Mouse (Mus musculus): ENCODE data around the gene Chad.

The Chad gene

DNA sequence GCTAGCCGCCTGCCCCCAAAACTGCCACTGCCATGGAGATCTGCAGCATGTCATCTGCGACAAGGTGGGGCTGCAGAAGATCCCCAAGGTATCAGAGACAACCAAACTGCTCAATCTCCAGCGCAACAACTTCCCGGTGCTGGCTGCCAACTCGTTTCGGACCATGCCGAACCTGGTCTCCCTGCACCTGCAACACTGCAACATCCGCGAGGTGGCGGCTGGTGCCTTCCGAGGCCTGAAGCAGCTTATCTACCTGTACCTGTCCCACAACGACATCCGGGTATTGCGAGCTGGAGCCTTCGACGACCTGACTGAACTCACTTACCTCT is 268 bp downstream of the Chad start:
- no peak for DNase-seq (ENCODE audit: extremely low spot score, low spot score)

DNA sequence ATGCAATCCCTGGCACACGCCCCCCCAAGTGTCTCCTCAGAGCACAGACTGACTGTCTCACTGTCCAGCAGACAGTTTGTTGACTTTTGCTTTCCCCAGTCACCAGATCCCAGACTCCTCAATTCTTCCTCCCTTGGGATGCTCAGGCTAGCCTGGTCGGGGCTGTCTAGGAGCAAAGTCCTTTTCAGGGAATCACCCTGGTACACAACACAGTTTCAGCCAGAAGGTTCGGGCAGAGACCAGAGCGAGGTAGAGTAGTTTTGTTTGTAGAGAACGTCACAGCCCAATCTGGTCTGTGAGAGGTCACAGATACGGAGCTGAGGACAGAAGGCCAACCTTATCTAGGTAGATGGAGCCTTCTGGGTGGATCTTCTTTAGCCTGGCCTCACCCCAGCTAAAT is 1.7 kb downstream of the Chad start:
- no peak for DNase-seq (ENCODE audit: extremely low spot score, low spot score)

DNA sequence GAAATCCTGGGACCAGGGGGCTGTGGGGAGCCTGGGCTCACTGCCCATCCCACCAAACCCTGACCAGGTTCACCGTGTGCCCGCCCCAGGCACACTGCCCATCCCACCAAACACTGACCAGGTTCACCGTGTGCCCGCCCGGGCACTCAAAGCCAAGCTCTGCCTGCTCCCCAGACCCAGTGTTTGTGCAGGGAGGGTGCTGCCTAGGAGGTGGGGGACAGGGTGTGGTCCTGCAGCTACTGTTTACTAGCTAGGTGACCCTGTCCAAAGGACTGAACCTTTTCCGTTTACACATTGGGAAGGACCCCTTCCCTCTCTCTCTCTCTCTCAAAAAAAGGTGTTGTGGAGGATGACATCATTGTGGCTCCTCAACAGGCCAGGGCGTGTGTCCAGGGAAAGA is 2.5 kb downstream of the Chad start:
- no peak for DNase-seq (ENCODE audit: extremely low spot score, low spot score)

DNA sequence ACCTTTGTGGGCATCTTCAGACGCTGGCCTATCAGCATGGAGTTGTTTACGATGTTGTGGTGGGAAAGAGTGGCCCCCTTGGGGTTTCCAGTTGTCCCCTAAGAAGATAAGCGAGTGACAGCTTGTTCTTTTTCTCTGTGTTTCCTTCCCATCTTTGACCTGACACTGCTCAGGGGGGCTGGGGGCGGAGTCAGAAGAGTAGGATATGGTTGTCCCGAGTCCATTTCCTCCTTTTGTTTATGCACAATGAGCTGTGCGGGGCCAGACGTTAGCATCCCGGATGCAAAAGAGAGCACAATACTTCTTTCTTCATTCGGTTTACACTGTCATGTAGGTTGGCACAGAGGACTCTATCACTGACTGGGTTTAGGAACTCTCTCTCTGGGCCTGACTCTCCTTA is 5.8 kb downstream of the Chad start:
- DNase-seq (ENCODE audit: extremely low spot score, low spot score): no peak

DNA sequence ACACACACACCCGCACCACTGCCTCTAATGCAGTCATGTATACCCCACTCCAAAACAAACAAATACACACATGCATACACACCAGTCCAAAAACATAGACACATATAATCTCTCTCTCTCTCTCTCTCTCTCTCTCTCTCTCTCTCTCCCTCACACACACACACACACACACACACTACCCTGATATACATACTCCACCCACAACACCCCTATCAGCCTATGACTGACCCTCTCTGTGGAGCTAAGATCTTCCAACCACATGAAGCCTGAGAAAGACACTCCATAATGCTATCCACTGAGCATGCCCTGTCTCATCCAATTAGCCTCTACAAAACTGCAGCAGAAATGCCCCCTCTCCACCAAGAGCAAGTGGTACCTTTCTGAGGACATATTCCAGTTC is 7.0 kb downstream of the Chad start:
- no peak for DNase-seq (ENCODE audit: extremely low spot score, low spot score)

DNA sequence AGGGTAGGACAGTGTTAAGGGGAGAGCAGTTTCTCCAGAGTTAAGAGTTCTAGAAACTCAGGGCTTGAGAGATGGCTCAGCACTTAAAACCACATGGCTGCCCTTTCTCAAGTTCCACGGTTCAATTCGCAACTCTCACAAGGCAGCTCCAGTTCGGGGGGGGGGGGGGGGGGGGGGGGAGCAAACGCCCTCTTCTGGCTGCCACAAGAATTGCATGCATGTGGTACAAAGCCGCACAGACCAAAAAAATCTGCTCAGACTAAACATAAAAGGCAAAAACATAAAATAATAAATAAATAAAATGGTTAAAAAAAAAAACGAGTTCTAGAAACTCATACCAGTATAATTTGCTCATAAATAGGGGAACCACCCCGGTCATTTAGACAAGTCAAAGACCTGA is 9.7 kb downstream of the Chad start:
- no peak for DNase-seq (ENCODE audit: extremely low spot score, low spot score)

DNA sequence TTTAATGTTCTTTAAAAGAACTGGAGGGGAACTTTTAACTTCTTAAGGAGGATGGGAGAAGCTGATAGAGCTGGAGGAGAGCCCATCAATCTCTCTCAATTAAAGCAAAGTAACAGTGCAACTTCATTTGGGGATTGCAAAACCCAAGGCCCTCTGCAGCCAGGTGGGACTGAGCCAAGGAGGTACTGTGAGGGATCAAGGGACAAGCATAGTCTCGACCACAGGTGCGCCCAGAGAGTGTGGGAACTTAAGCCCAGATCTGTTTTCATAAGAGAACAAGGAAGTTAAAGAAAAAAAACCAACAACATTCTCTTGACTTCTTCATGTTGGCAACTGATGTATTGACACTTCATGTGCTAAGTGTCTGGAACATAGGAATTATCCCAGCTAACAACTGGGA is 10.2 kb downstream of the Chad start:
- DNase-seq (ENCODE audit: extremely low spot score, low spot score): no peak

DNA sequence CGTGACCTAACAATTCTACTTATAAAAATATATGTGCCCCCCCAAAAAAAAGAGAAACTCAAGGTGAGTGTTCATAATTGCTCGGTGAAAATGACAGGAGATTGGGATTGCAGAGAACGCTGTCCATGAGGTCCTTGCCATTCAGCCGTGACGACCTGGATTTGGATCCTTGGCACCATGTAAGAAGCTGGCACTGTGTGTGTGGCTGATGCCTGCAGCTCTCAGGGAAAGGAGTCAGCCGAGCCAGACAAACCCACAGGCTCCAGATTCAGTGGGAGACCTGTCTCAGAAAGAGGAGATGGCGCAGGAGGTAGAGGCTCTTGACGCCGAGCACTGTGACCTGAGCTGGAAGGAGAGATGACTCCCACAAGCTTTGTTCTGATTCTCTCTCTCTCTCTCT is 11.5 kb downstream of the Chad start:
- DNase-seq (ENCODE audit: extremely low spot score, low spot score): no peak

DNA sequence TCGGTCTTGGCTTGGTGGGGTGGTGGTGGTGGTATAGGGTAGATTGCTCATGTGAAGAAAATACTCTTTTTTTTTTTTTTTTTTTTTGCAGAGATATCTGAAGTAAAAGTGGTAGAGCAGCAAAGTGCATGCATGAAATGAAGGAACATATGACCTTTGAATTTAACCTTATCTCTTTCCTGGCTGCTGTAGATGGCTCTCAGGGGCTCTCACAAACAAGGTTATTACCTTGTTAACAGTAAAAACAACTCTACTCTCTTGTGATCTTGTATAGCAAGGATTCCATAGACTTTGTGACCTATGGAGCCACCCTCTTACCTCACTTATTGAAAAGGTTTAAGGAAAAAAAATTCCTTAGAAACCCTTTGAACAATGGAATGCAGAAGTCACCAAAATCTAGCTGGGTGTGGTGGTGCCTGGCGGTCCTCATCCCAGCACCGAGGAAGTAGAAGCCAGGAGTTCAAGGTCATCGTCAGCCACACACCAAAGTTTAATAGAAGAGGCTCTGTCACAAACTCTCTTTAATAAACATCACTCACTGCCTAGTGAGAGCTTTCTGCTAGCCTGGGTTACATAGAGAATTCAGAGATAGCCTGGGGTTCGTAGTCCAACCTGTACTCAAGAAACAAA is 15.4 kb downstream of the Chad start:
- no peak for DNase-seq (ENCODE audit: extremely low spot score, low spot score)

DNA sequence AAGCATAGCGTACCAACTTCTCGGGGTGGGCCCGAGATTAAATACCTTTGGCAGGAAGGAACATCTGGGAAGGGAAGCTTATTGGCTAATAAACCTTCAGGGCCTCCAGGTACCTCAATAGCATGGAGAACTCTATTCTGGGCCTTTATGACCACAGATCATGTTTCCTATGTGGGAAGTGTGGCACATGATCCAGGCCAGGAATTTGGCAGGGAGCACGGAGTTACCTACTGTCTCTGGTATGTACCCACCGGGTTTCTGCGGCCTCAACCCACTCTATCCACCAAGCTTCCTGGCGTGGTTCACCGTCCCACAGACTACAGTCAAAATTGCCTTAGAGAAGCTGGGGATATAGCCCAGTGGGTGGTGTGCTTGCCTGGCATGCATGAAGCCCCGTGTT is 20.2 kb downstream of the Chad start:
- no peak for DNase-seq (ENCODE audit: extremely low spot score, low spot score)

DNA sequence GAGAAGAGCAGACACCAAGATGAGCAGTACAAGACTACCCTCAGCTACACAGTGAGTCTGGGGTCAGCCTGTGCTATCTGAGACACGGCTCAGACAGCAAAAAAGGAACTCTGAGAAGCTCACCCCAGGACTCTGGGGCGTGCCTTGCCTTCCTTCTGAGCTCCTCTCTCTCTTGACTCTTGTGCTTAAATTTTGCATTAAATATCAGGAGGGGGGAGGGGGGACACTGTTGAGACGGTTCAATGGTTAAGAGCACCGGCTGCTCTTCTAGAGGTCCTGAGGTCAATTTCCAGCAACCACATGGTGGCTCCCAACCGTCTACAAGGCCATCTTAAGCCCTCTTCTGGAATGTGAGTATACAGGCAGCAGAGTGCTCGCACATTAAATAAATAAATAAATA is 22.7 kb downstream of the Chad start:
- DNase-seq (ENCODE audit: extremely low spot score, low spot score): no peak

DNA sequence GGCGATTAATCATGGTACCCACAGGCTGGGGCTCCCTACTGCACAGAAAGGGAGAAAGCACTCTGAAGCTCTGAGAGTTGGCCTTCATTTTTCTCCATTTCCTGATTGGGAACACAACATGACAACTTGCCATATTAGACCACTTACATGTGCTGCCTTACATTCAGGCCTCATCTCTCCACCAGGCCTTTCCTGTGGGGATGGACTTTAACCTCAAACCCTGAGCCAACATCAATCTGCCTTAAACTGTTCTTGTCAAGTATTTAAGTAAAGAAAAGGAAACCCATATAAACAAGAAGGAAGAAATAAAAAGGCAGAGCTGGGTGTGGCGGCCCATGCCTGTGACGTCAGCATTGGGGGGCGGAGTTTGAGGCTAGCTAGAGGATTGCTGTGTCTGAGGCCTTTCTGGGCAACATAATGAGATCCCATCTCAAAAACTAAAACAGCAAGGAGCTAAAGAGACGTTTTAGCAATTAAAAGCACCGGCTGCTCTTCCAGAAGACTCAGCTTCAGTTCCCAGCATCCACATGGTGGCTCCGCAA is 31.5 kb downstream of the Chad start:
- DNase-seq (ENCODE audit: extremely low spot score, low spot score): no peak

DNA sequence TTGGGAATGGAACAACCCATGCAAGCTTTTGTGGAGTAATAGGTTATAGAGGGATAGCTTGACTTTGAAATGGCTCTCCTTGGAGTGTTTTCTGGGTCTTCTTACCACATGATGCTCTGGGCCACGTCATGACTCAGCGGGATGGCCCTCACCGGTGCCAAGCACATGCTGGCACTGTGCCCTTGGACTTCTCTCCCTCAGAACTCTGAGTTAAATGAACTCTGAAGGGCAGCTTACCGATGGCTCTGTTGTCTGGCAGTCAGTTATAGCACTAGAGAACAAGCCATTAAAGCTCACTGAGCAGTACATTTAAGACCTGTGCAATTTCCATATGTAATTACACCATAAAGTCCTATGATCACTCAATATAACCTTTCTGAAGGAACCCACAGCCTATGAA is 32.5 kb downstream of the Chad start:
- no peak for DNase-seq (ENCODE audit: extremely low spot score, low spot score)

DNA sequence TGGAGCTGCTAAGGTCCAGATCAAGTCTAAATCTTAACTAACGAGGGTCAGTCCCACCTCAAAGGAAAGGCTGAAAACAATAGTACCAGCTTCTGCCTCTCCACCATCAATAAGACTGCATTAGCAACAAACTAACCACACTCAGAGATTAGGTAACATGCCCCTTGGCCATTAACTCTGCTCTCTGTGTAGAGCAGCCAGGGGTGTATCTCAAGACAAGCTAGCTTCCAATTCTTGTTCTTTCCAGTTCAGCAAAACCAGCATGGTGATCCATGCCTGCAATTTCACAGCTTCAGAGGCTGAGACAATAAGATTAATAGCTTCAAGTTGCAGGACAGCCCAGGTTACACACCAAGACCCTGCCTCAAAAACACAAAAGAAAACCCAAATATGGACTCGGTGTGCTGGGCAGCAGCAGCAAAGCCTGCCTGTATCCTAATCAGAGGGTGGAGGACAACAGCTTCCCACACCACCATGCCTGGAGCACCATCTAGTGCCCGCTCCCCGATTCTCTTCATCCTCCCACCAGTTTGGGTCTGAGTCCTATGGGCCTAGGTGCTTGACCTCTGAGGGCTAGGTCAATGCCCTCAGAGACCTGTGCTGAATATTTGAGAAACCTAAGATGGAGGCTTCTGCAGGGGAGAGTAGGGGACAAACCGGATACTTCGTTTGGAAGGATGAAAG is 33.7 kb downstream of the Chad start:
- DNase-seq (ENCODE audit: extremely low spot score, low spot score): no peak

DNA sequence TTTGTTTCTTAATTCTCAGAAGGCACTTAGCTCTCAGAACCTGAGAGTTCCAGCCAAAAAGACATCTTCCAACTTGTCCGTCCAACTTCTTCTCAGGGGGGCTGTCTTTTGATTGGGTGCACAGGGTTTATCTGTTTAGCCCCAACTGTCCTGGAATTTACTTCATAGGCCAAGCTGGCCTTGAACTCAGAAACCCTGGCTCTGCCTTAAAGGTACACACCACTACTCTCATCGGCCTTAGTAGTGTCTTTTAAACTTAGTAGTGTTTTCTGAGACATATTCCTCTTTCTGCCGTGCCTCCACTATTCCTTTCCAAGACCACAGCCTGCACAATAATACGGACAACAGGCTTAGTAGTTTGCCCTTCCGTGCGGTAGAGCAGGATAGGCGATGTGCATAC is 35.6 kb downstream of the Chad start:
- no peak for DNase-seq (ENCODE audit: extremely low spot score, low spot score)

DNA sequence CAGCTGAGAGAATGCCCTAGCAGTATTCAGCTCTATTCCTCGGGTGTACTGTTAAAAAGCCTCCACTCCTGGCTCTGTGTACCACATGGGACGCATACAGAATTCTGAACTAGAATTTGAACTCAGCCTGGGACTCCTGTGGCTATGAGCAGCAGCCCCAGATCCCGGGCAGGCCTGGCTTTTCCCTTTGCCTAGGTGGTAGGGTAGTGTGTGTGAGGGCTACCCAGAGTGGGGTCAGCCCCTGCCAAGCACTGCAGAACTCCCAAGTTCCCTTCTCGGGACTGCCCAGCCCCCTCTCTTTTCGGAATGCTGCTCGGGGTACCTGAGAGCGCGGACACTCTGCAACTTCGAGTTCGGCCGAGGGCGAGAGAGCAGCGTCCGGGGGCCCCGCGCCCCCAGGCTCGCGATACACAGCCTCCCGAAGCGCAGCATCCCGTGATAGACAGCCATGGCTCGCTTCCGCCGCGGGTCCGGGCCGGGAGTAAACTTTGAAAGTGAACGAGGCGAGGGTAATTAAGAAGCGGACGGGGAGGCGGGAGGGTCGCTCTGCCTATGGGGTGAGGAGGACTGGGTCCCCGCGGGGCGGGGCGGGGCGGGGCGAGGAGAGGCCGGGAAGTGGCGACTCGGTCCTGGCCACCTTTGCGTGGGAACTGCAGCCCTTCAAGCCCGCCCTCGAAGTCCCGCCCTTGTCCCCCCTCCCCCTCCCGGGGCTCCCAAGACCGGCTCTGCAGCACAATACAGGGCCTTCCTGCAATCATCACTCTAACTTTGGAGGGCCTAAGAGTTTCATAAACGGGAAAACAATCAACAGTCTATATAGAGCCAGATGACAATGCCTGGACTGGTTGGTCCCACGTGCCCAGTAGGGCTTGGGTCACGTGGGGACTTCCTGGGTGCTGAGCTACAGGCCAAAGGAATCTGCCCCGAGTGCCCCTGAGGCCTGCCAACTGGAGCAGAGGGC is 36.8 kb downstream of the Chad start, which contains the start of gene Acsf2:
Gene Acsf2 (minus strand): TSS at position 551 of the 961 bp plus-strand sequence.
- DNase-seq (ENCODE audit: extremely low spot score, low spot score): peak; percentile 86

DNA sequence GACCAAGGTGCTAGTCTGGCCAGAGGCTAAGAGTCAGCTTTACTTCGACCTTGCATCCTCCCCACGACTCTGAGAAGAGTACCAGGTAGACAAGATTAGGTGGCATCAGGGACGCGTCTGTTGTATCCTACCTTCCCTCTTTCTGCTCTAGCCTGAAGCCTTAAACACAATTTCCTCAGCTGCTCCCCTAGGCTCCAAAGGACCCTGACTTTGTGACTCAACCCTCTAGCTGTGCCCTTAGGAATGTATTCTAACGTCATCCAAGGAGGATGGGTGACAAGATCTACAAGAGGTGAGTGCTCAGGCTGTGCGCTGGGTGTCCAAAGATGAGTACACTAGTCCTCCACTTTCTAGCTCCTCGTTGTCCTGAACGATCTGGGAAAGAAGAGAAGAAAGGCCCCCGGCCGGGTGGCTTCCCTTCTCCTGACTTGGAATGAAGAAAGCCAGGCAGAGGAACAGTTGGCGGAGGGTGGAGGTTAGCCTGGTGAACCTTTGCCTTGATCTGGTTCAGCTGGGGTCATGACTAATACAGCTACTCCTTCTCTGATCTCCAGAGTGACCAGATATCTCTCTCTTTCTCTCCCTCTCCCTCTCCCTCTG is 37.6 kb downstream of the Chad start:
- DNase-seq (ENCODE audit: extremely low spot score, low spot score): no peak

DNA sequence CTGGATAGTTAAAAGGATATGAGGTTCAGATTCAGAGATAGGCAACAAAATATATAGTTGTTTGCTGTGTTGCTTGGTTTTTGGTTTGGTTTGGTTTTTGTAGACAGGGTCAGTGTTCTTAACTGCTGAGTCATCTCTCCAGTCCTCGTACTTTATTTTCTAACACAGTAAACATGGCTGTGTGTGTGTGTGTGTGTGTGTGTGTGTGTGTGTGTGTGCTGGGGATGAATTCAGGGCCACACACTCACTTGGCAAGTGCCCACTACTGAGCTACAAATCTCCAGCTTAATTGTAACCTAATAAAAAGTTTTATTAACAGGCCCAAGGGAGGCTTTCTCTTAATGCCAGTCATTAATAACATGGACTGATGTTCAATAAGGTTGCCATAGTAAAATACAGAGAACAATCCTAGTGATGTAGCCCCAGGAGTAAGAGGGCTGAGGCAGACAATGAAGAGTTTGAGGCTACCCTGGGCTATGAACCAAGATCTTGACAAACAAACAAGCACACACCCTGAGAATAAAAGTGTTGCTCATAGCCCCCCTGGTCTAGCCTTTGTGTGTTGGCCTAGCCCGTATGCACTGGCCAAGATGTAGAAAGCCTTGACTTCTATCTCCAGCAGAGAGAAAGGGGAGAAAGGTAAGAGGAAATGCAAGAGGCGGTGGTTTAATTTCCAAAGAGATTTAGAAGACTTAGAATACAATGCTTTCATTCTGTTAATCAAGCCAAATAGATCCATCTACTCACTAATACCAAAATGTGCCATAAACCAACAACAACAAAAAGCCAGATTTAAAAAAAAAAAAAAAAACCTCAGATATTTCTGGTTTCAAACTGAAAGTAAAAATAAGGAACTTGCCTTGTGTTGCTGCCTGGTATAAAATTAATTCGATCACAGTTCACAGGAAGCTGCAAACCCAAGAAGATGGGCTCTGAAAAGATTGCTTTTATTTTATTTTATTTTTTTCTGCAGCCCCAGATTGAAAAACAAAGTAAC is 46.2 kb downstream of the Chad start:
- DNase-seq (ENCODE audit: extremely low spot score, low spot score): no peak

DNA sequence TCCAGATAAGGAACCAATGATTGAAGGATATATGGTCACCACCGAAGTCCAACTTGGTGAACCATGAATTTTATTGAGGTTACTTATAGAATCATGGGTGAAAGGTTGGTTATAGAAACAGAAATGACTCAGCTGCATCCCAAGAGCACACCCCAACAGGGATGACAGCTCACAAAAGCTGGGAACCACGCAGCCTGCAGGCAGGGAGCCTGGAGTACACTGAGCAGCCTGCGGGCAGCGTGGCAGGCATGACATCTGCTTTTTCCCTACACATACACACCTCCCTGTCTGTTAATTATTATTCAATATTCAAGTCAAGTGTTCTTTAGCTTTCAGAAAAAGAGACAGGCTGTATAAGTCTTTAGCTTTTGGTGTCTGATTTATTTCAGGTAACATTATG is 49.8 kb downstream of the Chad start:
- DNase-seq (ENCODE audit: extremely low spot score, low spot score): no peak

DNA sequence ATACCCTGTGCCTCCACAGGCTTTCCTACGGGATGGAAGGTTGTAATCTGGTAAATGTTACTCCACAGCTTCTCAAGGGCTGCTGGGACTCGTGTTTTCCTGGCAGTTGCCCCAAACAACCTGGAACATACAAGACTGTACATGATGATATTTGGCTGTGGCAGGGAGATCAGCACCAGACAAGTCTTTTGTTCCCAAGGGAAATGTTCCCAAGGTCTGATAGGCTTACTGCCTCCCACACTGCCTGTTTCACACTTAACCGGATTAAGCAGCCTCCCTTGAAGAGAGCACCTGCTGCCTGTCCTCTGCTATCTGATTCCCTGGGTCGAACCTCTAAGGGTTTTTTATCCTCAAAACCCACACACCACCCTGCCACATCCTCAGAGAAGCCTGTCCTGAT is 50.6 kb downstream of the Chad start:
- DNase-seq (ENCODE audit: extremely low spot score, low spot score): no peak

DNA sequence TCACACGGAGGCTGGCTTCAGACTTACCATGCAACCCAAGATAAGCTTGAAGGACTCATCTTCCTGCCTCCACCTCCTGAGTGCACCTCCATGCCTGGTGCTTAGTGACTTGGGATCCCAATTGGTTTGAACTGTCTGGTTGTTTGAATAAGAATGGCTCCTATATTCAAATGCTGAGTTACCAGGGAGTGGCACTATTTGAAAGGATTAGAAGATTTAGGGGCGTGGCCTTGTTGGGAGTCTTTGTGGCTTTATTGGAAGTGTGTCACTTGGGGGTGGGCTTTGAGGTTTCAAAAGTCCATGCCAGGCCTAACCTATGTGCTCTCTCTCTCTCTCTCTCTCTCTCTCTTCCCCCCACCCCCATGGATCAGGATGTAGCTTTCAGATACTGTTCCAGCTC is 52.8 kb downstream of the Chad start:
- no peak for DNase-seq (ENCODE audit: extremely low spot score, low spot score)

Measured in neural tube, embryonic 10.5 days (tissue).